14 mouse cellular contexts compared by ENCODE assay signal in genomic region chr5:103758491-103758890, GRCm38 (mm10).
DNase-seq lines count a peak whose midpoint lies in the region; ATAC-seq and TF ChIP-seq lines count a peak whose summit lies in the region.
"Had no signal": no experiment of that assay in that cellular context is flagged by ENCODE, and none has a peak within 500 bp of the region (broad histone marks: within the 10 kb centered on the region; RNA-seq: fewer than 3 reads in every experiment).

No protein-coding gene starts in this region.

- TF ChIP-seq POLR2A in heart, adult 2 months (IDR thresholded peaks at IDR 0.05; ENCODE audit: insufficient read depth, low read depth, low read length), result no peak

- H3K36me3 ChIP-seq in heart, adult 2 months (ENCODE audit: control insufficient read depth, insufficient read depth, low read length), result peaks cover 14% of the 10 kb centered on the region
- H3K36me3 ChIP-seq in heart, embryonic 11.5 days (ENCODE audit: control insufficient read depth, insufficient read depth, low read length), result no peaks in the 10 kb centered on the region
- H3K36me3 ChIP-seq in ES-E14 (ENCODE audit: control insufficient read depth, insufficient read depth, low read length, poor library complexity, severe bottlenecking), result no peaks in the 10 kb centered on the region
- no peaks in the 10 kb centered on the region for H3K36me3 ChIP-seq in midbrain, embryonic 16.5 days (ENCODE audit: control insufficient read depth, insufficient read depth, low read length)
- H3K36me3 ChIP-seq: midbrain, embryonic 13.5 days; neural tube, embryonic 12.5 days had no signal

- DNase-seq in heart, adult 2 months, result peak in 1 of 2 experiments; percentile 33
- DNase-seq in 3T3-L1 (ENCODE audit: low read depth, low spot score) (peak; percentile 91), ES-E14 (ENCODE audit: low read depth, low spot score) (no peak)
- DNase-seq in left cerebral cortex, adult 2 months (ENCODE audit: extremely low spot score in 1 of 2, low spot score in 2 of 2), result no peak
- no peak for DNase-seq in embryo, embryonic 9.5 days (ENCODE audit: extremely low spot score)
- DNase-seq: adrenal gland, adult 8-10 months; lung, postnatal 4 days had no signal

- H3K9me3 ChIP-seq in heart, embryonic 11.5 days (replicated peaks; ENCODE audit: control insufficient read depth, low read length), result no peaks in the 10 kb centered on the region; the same call in 1 of the 2 replicates
- H3K9me3 ChIP-seq in ES-E14 (ENCODE audit: control insufficient read depth, insufficient read depth, low read depth, low read length), result no peaks in the 10 kb centered on the region
- H3K9me3 ChIP-seq in midbrain, embryonic 16.5 days (replicated peaks; ENCODE audit: control insufficient read depth, low read length, poor library complexity, severe bottlenecking), result no peaks in the 10 kb centered on the region; the same call in 1 of the 2 replicates
- H3K9me3 ChIP-seq: G1E; midbrain, embryonic 13.5 days; neural tube, embryonic 12.5 days had no signal

- ATAC-seq in heart, embryonic 11.5 days (replicated peaks; ENCODE audit: insufficient number of reproducible peaks, low FRiP score, low TSS enrichment), result no peak
- 0 out of 2 replicates have a peak, but pooled peaks have one; percentile 1 for ATAC-seq in granulocyte monocyte progenitor cell, adult 5-6 weeks (replicated peaks; ENCODE audit: poor library complexity, severe bottlenecking)
- no peak for ATAC-seq in midbrain, embryonic 16.5 days
- ATAC-seq: hindbrain, embryonic 16.5 days; midbrain, embryonic 13.5 days had no signal

- no peaks in the 10 kb centered on the region for H3K27me3 ChIP-seq in heart, adult 2 months (ENCODE audit: control insufficient read depth, insufficient read depth, low read length)
- H3K27me3 ChIP-seq in heart, embryonic 11.5 days (ENCODE audit: control insufficient read depth, insufficient read depth, low read length), result peaks cover 7% of the 10 kb centered on the region; the same call in 1 of the 2 replicates
- peaks cover 9% of the 10 kb centered on the region for H3K27me3 ChIP-seq in midbrain, embryonic 16.5 days (ENCODE audit: control insufficient read depth, insufficient read depth, low read depth, low read length)
- H3K27me3 ChIP-seq: neural tube, embryonic 12.5 days had no signal

- peaks cover 28% of the 10 kb centered on the region for H3K4me1 ChIP-seq in heart, adult 2 months (ENCODE audit: control insufficient read depth, insufficient read depth, low read length)
- H3K4me1 ChIP-seq in heart, embryonic 11.5 days (ENCODE audit: control insufficient read depth, insufficient read depth, low read length), result peaks cover 33% of the 10 kb centered on the region
- peaks cover 12 to 29% of the 10 kb centered on the region in 2 experiments for H3K4me1 ChIP-seq in ES-E14 (ENCODE audit: control insufficient read depth in 2 of 2, insufficient read depth in 2 of 2, low read length in 2 of 2, poor library complexity in 1 of 2)
- H3K4me1 ChIP-seq in midbrain, embryonic 16.5 days (ENCODE audit: control insufficient read depth, insufficient read depth, low read length), result peaks cover 7% of the 10 kb centered on the region

- in situ Hi-C loops in ES-E14 (cut with MboI; ENCODE audit: low sequenced_read_pairs in 2 of 2, unreplicated experiment in 2 of 2), result no loop called here

- WGBS in heart, adult 2 months, result 14% methylated on average over 4 of the region's 4 CpGs
- WGBS in heart, embryonic 11.5 days (ENCODE audit: insufficient replicate concordance), result 61% methylated on average over 4 of the region's 4 CpGs
- 71% methylated on average over 4 of the region's 4 CpGs for WGBS in midbrain, embryonic 16.5 days

- H3K4me3 ChIP-seq in heart, adult 2 months, result no peak overlapping the region
- H3K4me3 ChIP-seq in heart, embryonic 11.5 days (ENCODE audit: low read depth, low read length), result no peak overlapping the region
- H3K4me3 ChIP-seq in ES-E14 (ENCODE audit: insufficient read depth in 1 of 2, low read depth in 1 of 2, low read length in 2 of 2, poor library complexity in 1 of 2, severe bottlenecking in 1 of 2), result no peak overlapping the region
- no peak overlapping the region for H3K4me3 ChIP-seq in left cerebral cortex, adult 2 months
- no peak overlapping the region for H3K4me3 ChIP-seq in midbrain, embryonic 16.5 days (ENCODE audit: low read depth, low read length)
- H3K4me3 ChIP-seq: midbrain, embryonic 13.5 days; neural tube, embryonic 12.5 days had no signal

- peak overlapping the region; percentile 34; the same call in 1 of the 2 replicates for H3K27ac ChIP-seq in heart, adult 2 months
- H3K27ac ChIP-seq in heart, embryonic 11.5 days (ENCODE audit: low read depth, low read length), result no peak overlapping the region
- H3K27ac ChIP-seq in ES-E14 (ENCODE audit: insufficient read depth, low read depth, low read length, poor library complexity, severe bottlenecking), result no peak overlapping the region
- no peak overlapping the region for H3K27ac ChIP-seq in left cerebral cortex, adult 2 months
- H3K27ac ChIP-seq in midbrain, embryonic 16.5 days (ENCODE audit: low read length), result no peak overlapping the region
- H3K27ac ChIP-seq: midbrain, embryonic 13.5 days; neural tube, embryonic 12.5 days had no signal

- intact Hi-C loops in heart, adult 2 months (cut with DNase I), result no loop called here
- intact Hi-C loops in left cerebral cortex, adult 2 months (cut with DNase I), result no loop called here

- TF ChIP-seq EP300 in heart, adult 2 months (IDR thresholded peaks at IDR 0.05; ENCODE audit: insufficient read depth, low read depth, low read length), result no peak

- no peak overlapping the region for H3K9ac ChIP-seq in heart, adult 2 months (ENCODE audit: low read depth, low read length)
- H3K9ac ChIP-seq in heart, embryonic 11.5 days (ENCODE audit: low read depth, low read length), result no peak overlapping the region
- no peak overlapping the region for H3K9ac ChIP-seq in ES-E14 (ENCODE audit: insufficient read depth, low read depth, low read length, poor library complexity, severe bottlenecking)
- no peak overlapping the region for H3K9ac ChIP-seq in midbrain, embryonic 16.5 days (ENCODE audit: low read depth, low read length)
- H3K9ac ChIP-seq: midbrain, embryonic 13.5 days; neural tube, embryonic 12.5 days had no signal

- TF ChIP-seq CTCF in heart, adult 2 months (IDR thresholded peaks at IDR 0.05), result no peak
- no peak for TF ChIP-seq CTCF in left cerebral cortex, adult 2 months (IDR thresholded peaks at IDR 0.05)

- 0 out of 2 replicates have a peak, but pooled peaks cover 4% of the 10 kb centered on the region for H3K79me2 ChIP-seq in heart, adult 2 months (replicated peaks; ENCODE audit: control insufficient read depth, insufficient read depth, low read length)

- no peak overlapping the region for H3K4me2 ChIP-seq in heart, embryonic 11.5 days
- H3K4me2 ChIP-seq in midbrain, embryonic 16.5 days (ENCODE audit: low read length), result no peak overlapping the region
- H3K4me2 ChIP-seq: midbrain, embryonic 13.5 days; neural tube, embryonic 12.5 days had no signal

TF ChIP-seq in ES-E14, 5 proteins besides CTCF, POLR2A, EP300 and RAD21:
- TF ChIP-seq ZNF384 (IDR thresholded peaks at IDR 0.05; ENCODE audit: low read depth, low read length), result 0 out of 2 replicates have a peak, but pooled peaks have one; percentile 51
- TF ChIP-seq ZC3H11A (IDR thresholded peaks at IDR 0.05; ENCODE audit: borderline replicate concordance, low read depth, low read length), result no peak
